Mouse (Mus musculus) mouse trophoblast stem cell (cell line): ENCODE measurements around the gene Tnfsf11.

Source experiments
- in situ Hi-C, 2 experiments: fragments of 300-500 bp; cut with MseI, MboI; formaldehyde crosslinking; loops; 2 replicates in 1 of 2; 3 replicates in 1 of 2; pipeline ENCODE4 v1.15.1; 2025

Tnfsf11 gene

GRCm38 (mm10) chr14:78287906-78288800, 19.7 kb downstream of the Tnfsf11 start:
- in situ Hi-C loops: loop anchor here in 1 of 2 experiments (10.0 kb wide), 2 partner anchors 197 to 233 kb away; no protein-coding TSS in a partner anchor

- in situ Hi-C loops: loop anchor here in 1 of 2 experiments (10.0 kb wide), 2 partner anchors 199 to 231 kb away; no protein-coding TSS in a partner anchor
Measured at GRCm38 (mm10) chr14:78286011-78286548, 21.8 kb downstream of the Tnfsf11 start.

GRCm38 (mm10) chr14:78282490-78282889, 25.4 kb downstream of the Tnfsf11 start:
- in situ Hi-C loops: loop anchor here in 1 of 2 experiments (10.0 kb wide), 2 partner anchors 202 to 228 kb away; no protein-coding TSS in a partner anchor

- in situ Hi-C loops: loop anchor here in 1 of 2 experiments (10.0 kb wide), 1 partner anchor 72 kb away; no protein-coding TSS in a partner anchor
Measured at GRCm38 (mm10) chr14:78276395-78276930, 31.4 kb downstream of the Tnfsf11 start.

- in situ Hi-C loops: loop anchor here in 1 of 2 experiments (10.0 kb wide), 1 partner anchor 70 kb away; no protein-coding TSS in a partner anchor
Measured at GRCm38 (mm10) chr14:78274851-78275250, 33.0 kb downstream of the Tnfsf11 start.

- in situ Hi-C loops: loop anchor here in 1 of 2 experiments (10.0 kb wide), 1 partner anchor 69 kb away; no protein-coding TSS in a partner anchor
Measured at GRCm38 (mm10) chr14:78274146-78274545, 33.7 kb downstream of the Tnfsf11 start.

- in situ Hi-C loops: loop anchor here in 1 of 2 experiments (10.0 kb wide), 1 partner anchor 69 kb away; no protein-coding TSS in a partner anchor
Measured at GRCm38 (mm10) chr14:78273571-78273970, 34.3 kb downstream of the Tnfsf11 start.

- in situ Hi-C loops: no loop called here
Measured at GRCm38 (mm10) chr14:78264876-78265275, 43.0 kb downstream of the Tnfsf11 start.

- in situ Hi-C loops: no loop called here
Measured at GRCm38 (mm10) chr14:78262596-78262995, 45.2 kb downstream of the Tnfsf11 start.

- in situ Hi-C loops: no loop called here
Measured at GRCm38 (mm10) chr14:78261246-78261645, 46.6 kb downstream of the Tnfsf11 start.

GRCm38 (mm10) chr14:78254017-78254416, 53.8 kb downstream of the Tnfsf11 start:
- in situ Hi-C loops: no loop called here

GRCm38 (mm10) chr14:78246601-78247000, 61.2 kb downstream of the Tnfsf11 start:
- in situ Hi-C loops: no loop called here

- in situ Hi-C loops: no loop called here
Measured at GRCm38 (mm10) chr14:78244811-78245210, 63.0 kb downstream of the Tnfsf11 start.

GRCm38 (mm10) chr14:78239346-78239745, 68.5 kb downstream of the Tnfsf11 start:
- in situ Hi-C loops: no loop called here

GRCm38 (mm10) chr14:78237238-78237637, 70.6 kb downstream of the Tnfsf11 start:
- in situ Hi-C loops: no loop called here

- in situ Hi-C loops: no loop called here
Measured at GRCm38 (mm10) chr14:78236144-78236543, 71.7 kb downstream of the Tnfsf11 start.

- in situ Hi-C loops: no loop called here
Measured at GRCm38 (mm10) chr14:78235296-78235695, 72.5 kb downstream of the Tnfsf11 start.

GRCm38 (mm10) chr14:78229012-78229411, 78.8 kb downstream of the Tnfsf11 start:
- in situ Hi-C loops: no loop called here
